Mouse (Mus musculus) lung, postnatal 0 days (tissue): ENCODE results near the gene Cryl1.

ENCODE experiments used
- CTCF ChIP-seq: IDR thresholded peaks from 2 replicates; pipeline ENCODE4 v1.5.1; 2016; ENCODE audit warnings: antibody characterized with exemption, mild to moderate bottlenecking
- EP300 ChIP-seq: IDR thresholded peaks from 2 replicates; pipeline ENCODE4 v1.6.1; 2016; ENCODE audit warnings: antibody characterized with exemption, mild to moderate bottlenecking, control low read depth

- TF ChIP-seq CTCF: no peak
- no peak for TF ChIP-seq EP300
These were observed 2.9 kb downstream of the Cryl1 start for GRCm38 (mm10) chr14:57395470-57395869.
